Mouse (Mus musculus) E14TG2a.4 (cell line): ENCODE results near the gene Umps.

ENCODE experiments used
- CTCF ChIP-seq: conservative IDR thresholded peaks from 2 replicates; pipeline ENCODE4 v1.5.1; 2014; ENCODE audit warnings: low read length
- POU5F1 ChIP-seq: IDR thresholded peaks from 2 replicates; pipeline ENCODE4 v1.6.1; 2014; ENCODE audit warnings: low read length, borderline replicate concordance

DNA sequence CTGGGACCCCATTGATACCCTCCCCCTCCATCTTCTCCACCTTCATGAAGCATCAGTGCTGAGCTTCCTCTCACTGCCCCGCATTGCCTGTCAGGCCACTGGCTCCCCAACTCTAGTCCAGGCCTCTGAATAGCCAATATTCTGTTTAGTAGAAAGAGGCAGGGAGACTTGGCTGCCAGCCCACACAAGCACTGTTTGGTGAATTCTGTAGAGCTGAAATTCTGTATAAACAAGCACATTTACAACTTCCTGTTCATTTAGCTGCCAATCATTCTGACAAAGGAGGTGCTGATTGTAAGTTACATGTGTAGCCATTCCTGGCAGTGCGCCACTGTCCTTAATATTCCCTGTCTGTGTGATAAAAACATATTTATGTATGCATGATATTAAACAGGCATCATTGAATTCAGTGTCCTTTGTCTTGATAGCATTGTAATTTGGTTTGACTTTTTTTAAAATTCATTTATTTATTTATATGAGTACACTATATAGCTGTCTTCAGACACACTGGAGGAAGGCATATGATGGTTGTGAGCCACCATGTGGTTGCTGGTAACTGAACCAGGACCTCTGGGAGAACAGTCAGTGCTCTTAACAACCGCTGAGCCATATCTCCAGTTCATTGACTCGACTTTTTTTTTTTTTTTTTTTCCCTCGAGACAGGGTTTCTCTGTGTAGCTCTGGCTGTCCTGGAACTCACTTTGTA lies 32.0 kb downstream of the Umps start:
- TF ChIP-seq CTCF = no peak
- TF ChIP-seq POU5F1 = no peak
